8 mouse cellular contexts compared by ENCODE assay signal in genomic region chrX:159414130-159414828, GRCm38 (mm10). TPM values are rescaled to one million over a fixed set of nuclear protein-coding genes. Genes with fewer than 3 reads are reported as not detected.
DNase-seq lines count a peak whose midpoint lies in the region; ATAC-seq and TF ChIP-seq lines count a peak whose summit lies in the region.

Gene Map7d2 (plus strand): TSS chrX:159414572.

- whole genome bisulfite sequencing in midbrain, embryonic 15.5 days, result 21% methylated on average over 68 of the region's 83 CpGs

- no peaks in the 10 kb centered on the region for H3K27me3 ChIP-seq in midbrain, embryonic 15.5 days (replicated peaks)

- TF ChIP-seq CTCF in cortical plate, adult 2 months (IDR thresholded peaks at IDR 0.05; ENCODE audit: extremely low read depth, insufficient read depth, low read length), result no peak

- no peaks in the 10 kb centered on the region for H3K36me3 ChIP-seq in midbrain, embryonic 15.5 days (replicated peaks)

- H3K9me3 ChIP-seq in midbrain, embryonic 15.5 days, result no peaks in the 10 kb centered on the region

- DNase-seq in CD4-positive, CD25-positive, alpha-beta regulatory T cell, adult 2 months (ENCODE audit: low read depth, low spot score), result peak; percentile 15
- peak; percentile 51 for DNase-seq in ES-CJ7 (ENCODE audit: low read depth, low spot score)
- peak; percentile 4 for DNase-seq in heart, postnatal 4 days
- DNase-seq in left cerebral cortex, postnatal 10 days (ENCODE audit: extremely low spot score in 1 of 2, low spot score in 2 of 2), result peak; percentile 16 to 62
- peak; percentile 40 for DNase-seq in testis, postnatal 10 days (ENCODE audit: low spot score)

- intact Hi-C loops in left cerebral cortex, postnatal 10 days (cut with DNase I), result no loop called here

- TF ChIP-seq POLR2A in cortical plate, adult 2 months (IDR thresholded peaks at IDR 0.05; ENCODE audit: extremely low read depth, insufficient read depth, low read length), result no peak

- no peaks in the 10 kb centered on the region for H3K4me1 ChIP-seq in cortical plate, adult 2 months (ENCODE audit: control insufficient read depth, insufficient read depth, low read length)
- H3K4me1 ChIP-seq in midbrain, embryonic 15.5 days, result no peaks in the 10 kb centered on the region

- ATAC-seq in midbrain, embryonic 15.5 days (replicated peaks), result peak; percentile 97
- ATAC-seq in erythroid progenitor cell, adult 5-6 weeks (replicated peaks; ENCODE audit: low FRiP score, poor library complexity, severe bottlenecking), result no peak

- H3K4me3 ChIP-seq in cortical plate, adult 2 months (ENCODE audit: insufficient read depth, low read length), result peak within 1 kb of the TSS; percentile 99
- H3K4me3 ChIP-seq in midbrain, embryonic 15.5 days, result peak within 1 kb of the TSS; percentile 74

- peak within 1 kb of the TSS; percentile 64 for H3K4me2 ChIP-seq in midbrain, embryonic 15.5 days

- peak within 1 kb of the TSS; percentile 83 for H3K27ac ChIP-seq in cortical plate, adult 2 months (ENCODE audit: insufficient read depth, low read length)
- peak within 1 kb of the TSS; percentile 81 for H3K27ac ChIP-seq in midbrain, embryonic 15.5 days

- H3K9ac ChIP-seq in midbrain, embryonic 15.5 days, result peak within 1 kb of the TSS; percentile 56

RNA-seq across cellular contexts. Expression of gene Map7d2, which starts in this region (rescaled TPM):
- polyA plus RNA-seq in cortical plate, adult 2 months (2012; rRNA removed), result 53.9 and 59.2 TPM in 2 replicates
- under 1 TPM; 0.86 to 0.95 TPM for total RNA-seq in heart, postnatal 4 days (2021)
- total RNA-seq in left cerebral cortex, postnatal 10 days (2021), result 10 to 100 TPM; 69.2 to 78.0 TPM
- polyA plus RNA-seq in midbrain, embryonic 15.5 days (2015; fragmentation: Nextera tagmentation; extraction: Ambion mirVana), result 37.2 and 40.1 TPM in 2 replicates
- not detected in 2 replicates for total RNA-seq in erythroid progenitor cell, adult 5-6 weeks (2015; ENCODE audit: low replicate concordance)
- total RNA-seq in erythroid progenitor cell, adult 5-6 weeks (2017; ENCODE audit: low replicate concordance), result not detected in 2 replicates

Comparison
In these comparisons a context has a peak if more than half of its experiments do, and no peak if none do; other contexts are left out.
1. RNA of gene Map7d2 (total RNA-seq): 69.2 to 78.0 TPM in left cerebral cortex, postnatal 10 days; 0.86 to 0.95 TPM in heart, postnatal 4 days and not detected in erythroid progenitor cell, adult 5-6 weeks; every median in the first group is over 10 times any median in the second.
2. Peak in DNase-seq in heart, postnatal 4 days; RNA of the gene not detected or under 1 TPM.
3. Peak in every context shown above with its lines, with median percentiles within 50 percentile points of each other: DNase-seq.